Mouse (Mus musculus) thymus, postnatal 4 days (tissue): ENCODE results near the gene Fbxl21.

Experiments used
- DNase-seq: peaks from one replicate; pipeline ENCODE4 v3.0.0; 2021

The Fbxl21 gene

GRCm38 (mm10) chr13:56535570-56535969, 13.3 kb downstream of the Fbxl21 start:
- DNase-seq: peak; percentile 58

DNA sequence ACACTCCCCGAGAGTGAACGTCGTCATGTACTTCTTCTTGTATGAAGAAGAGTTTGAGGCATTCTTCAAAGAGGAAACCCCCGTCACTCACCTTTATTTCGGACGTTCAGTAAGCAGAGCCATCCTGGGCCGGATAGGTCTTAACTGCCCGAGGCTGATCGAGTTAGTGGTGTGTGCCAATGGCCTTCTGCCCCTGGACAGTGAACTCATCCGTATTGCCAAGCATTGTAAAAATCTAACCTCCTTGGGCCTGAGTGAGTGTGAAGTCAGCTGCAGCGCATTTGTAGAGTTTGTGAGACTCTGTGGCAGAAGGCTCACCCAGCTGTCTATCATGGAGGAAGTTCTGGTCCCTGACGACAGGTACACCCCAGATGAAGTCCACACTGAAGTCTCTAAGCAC, 14.8 kb downstream of the Fbxl21 start:
- no peak for DNase-seq

DNA sequence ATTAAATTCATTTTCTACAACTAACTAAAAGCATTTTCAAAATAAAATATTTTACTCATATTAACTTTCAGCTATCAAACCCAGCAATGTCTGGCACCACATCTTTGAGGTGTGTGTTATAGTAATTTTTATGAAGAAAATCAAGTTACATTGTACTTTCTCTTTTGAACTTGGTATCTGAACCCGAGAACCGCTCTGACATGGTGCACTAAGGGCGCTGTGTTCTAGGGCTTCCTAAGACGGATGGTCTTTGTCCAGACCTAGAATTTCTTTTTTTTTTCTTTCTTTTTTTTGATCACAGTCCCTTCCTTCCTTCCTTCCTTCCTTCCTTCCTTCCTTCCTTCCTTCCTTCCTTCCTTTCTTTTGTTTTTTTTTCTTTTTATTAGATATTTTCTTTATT, 17.6 kb downstream of the Fbxl21 start:
- peak; percentile 77 for DNase-seq

GRCm38 (mm10) chr13:56543805-56544204, 21.5 kb downstream of the Fbxl21 start:
- no peak for DNase-seq

- DNase-seq: no peak
Measured at GRCm38 (mm10) chr13:56544956-56545355, 22.7 kb downstream of the Fbxl21 start.

DNA sequence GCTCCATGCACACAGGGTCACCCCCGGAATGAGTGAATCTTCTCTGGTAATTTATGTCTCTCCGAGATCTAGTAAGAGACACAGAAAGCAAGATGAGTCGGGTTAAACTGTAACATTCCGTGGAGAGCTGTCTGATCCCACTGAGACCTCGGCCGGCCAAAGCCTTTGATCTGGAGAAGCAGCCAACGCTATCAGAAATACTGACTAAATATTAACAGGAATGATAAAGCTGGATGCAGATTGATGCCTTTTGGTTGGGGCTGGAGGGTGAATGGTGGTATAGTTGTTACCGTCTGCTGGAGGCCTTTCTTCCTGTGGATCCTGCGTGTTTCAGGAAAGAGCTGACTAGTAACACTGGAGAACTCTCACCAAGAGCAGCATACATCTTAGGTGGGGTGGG, 26.1 kb downstream of the Fbxl21 start, which contains the start of gene Lect2:
Gene Lect2, minus strand, starts transcription at position 102 of the 400 bp plus-strand sequence.
- no peak for DNase-seq

DNA sequence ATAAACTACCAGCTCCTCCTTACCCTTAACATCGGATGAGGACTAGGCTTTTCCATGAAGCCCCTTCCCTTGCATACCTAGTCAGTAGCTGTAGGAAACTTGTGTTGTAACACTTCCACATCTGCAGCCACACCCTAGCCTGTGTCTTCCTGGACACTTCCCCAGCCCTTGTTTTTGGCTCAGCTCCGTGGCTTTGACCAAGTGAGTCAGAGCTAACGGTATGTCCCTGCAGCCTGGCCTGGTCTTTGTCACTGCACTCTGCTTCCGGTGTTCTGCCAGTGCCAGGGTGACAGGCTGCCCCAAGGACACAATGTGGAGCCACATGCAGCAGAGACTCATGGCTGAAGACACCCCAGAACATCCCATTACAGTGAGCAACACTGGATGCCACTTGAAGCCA, 27.1 kb downstream of the Fbxl21 start:
- no peak for DNase-seq

- no peak for DNase-seq
Measured at GRCm38 (mm10) chr13:56550574-56550973, 28.3 kb downstream of the Fbxl21 start.

DNA sequence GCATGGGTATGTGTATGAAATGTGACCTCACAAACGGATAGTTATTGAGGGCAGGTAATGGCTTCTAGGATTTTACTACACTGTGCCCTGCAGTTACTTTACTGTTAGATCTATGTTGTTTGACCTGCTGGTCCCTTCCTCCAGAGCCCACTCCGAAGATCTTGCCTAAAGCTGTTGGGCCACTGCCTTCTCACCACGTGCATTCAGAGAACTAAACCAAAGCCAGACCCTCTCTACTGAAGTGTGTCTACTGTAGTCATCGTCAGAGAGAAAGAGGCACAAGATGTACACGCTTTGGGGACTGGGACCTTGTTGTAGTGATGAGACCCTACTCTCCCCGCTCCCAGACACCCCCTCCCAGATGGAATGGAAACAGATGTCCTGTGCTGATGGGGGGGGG, 29.4 kb downstream of the Fbxl21 start:
- DNase-seq: no peak

DNA sequence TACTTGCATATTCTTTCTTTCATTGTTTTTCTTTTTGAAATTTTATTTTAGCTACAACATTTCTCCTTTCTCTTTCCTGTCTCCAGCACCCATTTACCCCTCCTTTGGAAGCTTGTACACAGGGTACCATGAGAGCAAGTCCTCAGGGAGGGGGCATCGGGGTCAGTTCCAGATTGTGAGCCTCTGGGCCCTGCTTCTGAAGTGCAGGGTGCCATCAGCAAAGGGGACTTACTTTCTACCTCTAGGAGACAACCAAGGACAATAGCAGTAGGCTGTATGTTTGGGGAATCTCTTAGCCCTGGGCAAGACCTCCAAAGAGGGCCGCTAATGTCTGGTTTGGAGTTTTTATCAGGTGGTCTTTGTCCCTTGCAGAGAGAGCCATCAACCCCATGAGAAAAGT, 31.7 kb downstream of the Fbxl21 start:
- no peak for DNase-seq

- peak; percentile 71 for DNase-seq
Measured at GRCm38 (mm10) chr13:56554409-56554808, 32.1 kb downstream of the Fbxl21 start.

GRCm38 (mm10) chr13:56555957-56556356, 33.7 kb downstream of the Fbxl21 start:
- DNase-seq: no peak

GRCm38 (mm10) chr13:56556701-56557100, 34.4 kb downstream of the Fbxl21 start:
- DNase-seq: no peak

GRCm38 (mm10) chr13:56558811-56559210, 36.5 kb downstream of the Fbxl21 start:
- no peak for DNase-seq

- no peak for DNase-seq
Measured at GRCm38 (mm10) chr13:56559841-56560370, 37.6 kb downstream of the Fbxl21 start.

DNA sequence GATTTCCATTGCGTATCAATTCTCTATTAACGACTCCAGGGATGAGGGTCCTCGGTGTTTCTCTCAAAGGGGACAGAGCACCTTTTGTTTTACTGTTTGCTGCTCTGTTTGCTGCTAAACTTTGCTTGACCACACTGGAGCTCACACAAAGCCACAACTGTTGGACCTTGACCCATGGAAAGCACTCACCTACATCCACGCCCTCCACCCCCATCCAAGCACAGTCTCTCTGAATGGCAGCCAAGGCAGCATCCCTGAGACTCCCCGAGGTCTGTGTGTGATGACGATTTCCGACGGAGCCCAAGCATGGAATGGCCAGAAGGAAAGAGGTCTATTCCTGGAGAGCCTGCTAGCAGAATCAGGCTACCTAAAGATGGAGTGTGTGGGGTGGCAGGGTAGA, 38.9 kb downstream of the Fbxl21 start:
- no peak for DNase-seq

DNA sequence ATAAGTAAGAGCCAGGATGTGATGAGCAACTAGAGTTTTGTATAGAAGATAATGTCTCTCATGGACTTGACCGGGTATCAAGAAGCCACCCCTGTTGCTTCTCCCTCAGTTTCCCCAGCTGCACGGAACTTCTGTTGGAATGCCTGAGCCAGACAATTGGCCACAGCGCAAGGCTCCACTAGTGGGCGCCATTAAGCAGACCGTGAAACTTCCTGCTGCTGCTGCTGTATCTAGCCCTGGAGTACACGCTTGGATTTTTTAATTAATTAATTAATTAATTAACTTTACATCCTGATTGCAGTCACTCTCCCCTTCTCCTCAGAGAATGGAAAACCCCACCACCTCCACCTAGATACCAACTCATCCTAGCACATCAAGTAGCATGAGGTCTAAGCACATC, 40.8 kb downstream of the Fbxl21 start:
- DNase-seq: peak; percentile 70

DNA sequence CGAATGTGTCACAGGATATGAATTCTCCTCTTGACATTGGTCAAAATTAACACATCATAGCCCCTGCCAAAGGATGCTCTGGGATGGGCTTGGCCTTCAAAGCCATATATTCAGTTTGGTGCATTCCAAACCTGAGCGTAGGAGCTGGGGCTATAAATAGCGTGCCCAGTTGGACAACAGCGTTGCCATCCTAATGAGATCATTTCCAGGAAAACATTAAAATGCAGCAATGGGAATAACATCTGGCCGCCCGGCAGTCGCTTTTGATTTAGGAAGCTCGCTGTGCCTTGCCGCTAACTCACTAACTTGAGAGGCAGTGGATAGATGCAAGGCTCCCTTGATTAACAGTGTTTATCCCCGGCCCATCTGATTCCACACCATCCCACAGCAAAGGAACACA, 44.1 kb downstream of the Fbxl21 start:
- DNase-seq: no peak

DNA sequence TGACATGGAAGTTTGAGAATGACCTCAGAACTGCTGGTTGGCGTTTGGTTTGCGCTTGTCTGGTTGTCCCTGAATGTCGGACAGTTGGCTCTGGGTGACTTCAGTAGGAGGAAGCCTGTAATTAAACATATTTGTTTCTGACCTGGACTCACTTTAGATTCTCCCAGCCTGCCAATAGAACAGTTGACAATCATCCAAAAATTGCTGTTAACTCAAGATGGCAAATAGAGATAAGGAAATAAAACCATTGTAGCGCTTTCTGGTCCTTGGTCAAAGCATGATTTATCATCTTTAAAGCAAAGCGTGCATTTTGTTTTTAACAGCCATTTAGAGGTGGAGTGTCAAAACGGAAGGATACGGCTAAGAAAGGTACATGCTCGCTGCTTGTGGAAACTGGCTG, 49.4 kb downstream of the Fbxl21 start:
- no peak for DNase-seq

GRCm38 (mm10) chr13:56575074-56575473, 52.8 kb downstream of the Fbxl21 start:
- DNase-seq: no peak

GRCm38 (mm10) chr13:56575701-56576321, 53.5 kb downstream of the Fbxl21 start:
- peak; percentile 84 for DNase-seq

DNA sequence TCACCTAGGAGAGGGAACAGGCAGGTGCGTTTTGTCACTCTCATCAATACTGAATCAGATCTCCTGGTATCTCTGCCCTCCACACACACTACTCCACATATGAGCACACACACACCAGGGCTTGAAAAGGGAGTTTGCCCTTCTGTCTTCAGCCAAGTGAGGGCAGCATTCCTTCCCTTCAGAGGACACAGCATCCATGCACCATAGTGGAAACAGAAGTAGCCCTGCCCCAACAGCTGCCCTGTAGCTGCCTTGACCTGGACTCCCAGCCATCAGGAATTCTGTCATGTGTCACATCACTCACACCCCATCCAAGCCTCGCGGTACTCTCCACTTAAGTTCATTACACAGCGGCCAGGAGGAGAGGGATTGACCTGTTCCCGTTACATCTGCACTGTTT, 55.8 kb downstream of the Fbxl21 start:
- no peak for DNase-seq

DNA sequence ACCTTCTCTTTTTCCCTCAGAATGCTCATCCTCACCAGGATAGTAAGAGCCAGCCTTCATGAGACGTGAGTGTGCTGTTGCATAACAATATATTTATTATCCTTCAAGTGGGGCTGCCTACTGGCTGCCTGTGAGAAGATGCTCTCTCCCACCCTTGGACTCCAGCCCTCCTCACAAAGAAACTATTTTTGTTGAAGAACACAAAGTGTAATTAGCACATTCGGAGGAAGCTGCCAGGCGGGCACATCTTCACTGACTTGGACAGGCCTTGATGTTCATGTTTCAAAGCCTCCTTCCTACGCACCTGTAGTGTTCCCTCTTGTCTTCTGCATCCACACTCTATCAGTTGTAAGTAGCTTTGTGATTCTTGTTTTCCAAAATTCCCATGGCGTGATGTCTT, 58.2 kb downstream of the Fbxl21 start:
- DNase-seq: no peak

- no peak for DNase-seq
Measured at GRCm38 (mm10) chr13:56581512-56581911, 59.2 kb downstream of the Fbxl21 start.

DNA sequence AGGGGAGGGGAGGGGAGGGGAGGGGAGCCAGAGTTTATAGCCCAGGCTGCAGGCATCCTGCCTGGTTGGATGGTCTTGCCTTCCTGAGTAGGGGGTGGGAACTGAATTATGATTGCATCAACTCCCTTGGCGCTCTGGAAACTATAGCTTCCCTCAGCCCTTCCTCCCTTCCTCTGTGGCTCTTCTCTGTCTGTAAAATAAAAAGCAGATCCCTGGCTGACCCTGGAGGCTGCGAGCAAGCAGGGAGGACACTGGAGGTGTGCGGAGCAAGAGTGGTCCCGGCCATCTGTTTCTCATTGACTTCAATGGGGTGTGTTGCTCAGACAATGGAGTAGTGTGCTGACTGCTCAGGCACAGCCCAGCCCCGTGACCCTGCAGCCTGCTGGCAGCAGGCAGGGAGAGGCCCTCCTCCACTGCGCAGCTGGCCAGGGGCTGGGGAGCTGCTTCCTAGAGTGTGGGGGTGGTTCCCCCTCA, 59.7 kb downstream of the Fbxl21 start:
- DNase-seq: peak; percentile 13
